Mouse (Mus musculus): ENCODE measurements around the gene P2ry6.

DNA sequence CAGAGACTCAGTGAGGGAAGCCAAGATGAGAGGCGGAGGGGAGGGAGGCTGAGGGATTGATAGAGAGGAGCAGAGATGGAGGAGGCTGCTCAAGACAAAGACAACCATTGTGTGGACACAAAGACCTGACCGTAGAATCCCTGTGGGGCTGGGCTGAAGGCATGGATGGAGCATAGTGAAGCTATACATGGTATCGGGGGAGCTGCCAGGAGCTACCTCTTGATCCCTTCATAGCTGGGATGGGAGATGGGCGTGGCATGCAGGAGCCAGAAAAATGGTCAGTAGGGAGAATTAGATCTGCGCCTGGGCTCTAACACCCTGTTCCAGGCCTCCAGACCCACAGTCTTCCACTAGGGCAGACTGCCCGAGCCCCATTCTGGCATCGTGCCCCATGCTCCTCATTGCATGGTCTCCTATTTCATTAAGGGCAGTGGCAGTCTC lies 42.6 kb upstream of the P2ry6 start:
- TF ChIP-seq CTCF (IDR thresholded peaks at IDR 0.05; ENCODE audit: extremely low read depth, insufficient read length, insufficient replicate concordance, low read depth, low read length) (no peak), POLR2A (IDR thresholded peaks at IDR 0.05; ENCODE audit: low read depth, low read length) (no peak)

Measured in small intestine, adult 2 months (tissue).